Mouse (Mus musculus): ENCODE measurements around the gene Lsamp.

GRCm38 (mm10) chr16:42112251-42112650 is 2128.1 kb downstream of the Lsamp start:
- TF ChIP-seq CTCF (IDR thresholded peaks at IDR 0.05; ENCODE audit: low read depth, low read length) (no peak), EP300 (IDR thresholded peaks at IDR 0.05; ENCODE audit: insufficient read depth, low read depth, low read length) (no peak), POLR2A (IDR thresholded peaks at IDR 0.05; ENCODE audit: insufficient read depth, low read length) (no peak)
